Mouse (Mus musculus) adrenal gland, postnatal 14 days (tissue): ENCODE results near the gene Ltb4r2. TPM values are rescaled to one million over a fixed set of nuclear protein-coding genes. Genes with fewer than 3 reads are reported as not detected.

Source experiments
- DNase-seq: peaks from one replicate; pipeline ENCODE4 v3.0.0; 2021; ENCODE audit warnings: mixed read lengths
- total RNA-seq: library from RNA; stranded (reverse); gene quantifications from 2 replicates; pipeline ENCODE4 v1.2.3, GENCODE M21; 2021

The Ltb4r2 gene
- total RNA-seq, 1 experiment from 2014 or later, result 0.37 TPM

- DNase-seq, result peak; percentile 82
Observed at GRCm38 (mm10) chr14:55781310-55781709, 20.1 kb downstream of the Ltb4r2 start.

GRCm38 (mm10) chr14:55782361-55782960 lies 21.2 kb downstream of the Ltb4r2 start:
- DNase-seq, result no peak

GRCm38 (mm10) chr14:55783171-55783957 lies 22.1 kb downstream of the Ltb4r2 start:
- DNase-seq, result no peak

- DNase-seq, result no peak
Observed at GRCm38 (mm10) chr14:55783958-55784235, 22.7 kb downstream of the Ltb4r2 start, which contains the start of gene Adcy4. Adcy4 (minus strand) TSS chr14:55784095.

- DNase-seq, result no peak
Observed at GRCm38 (mm10) chr14:55785195-55785594, 24.0 kb downstream of the Ltb4r2 start.

GRCm38 (mm10) chr14:55787731-55788130 lies 26.5 kb downstream of the Ltb4r2 start:
- no peak for DNase-seq

GRCm38 (mm10) chr14:55788256-55789050 lies 27.2 kb downstream of the Ltb4r2 start, which contains the start of gene Ripk3:
Ripk3 (minus strand) TSS chr14:55788865.
- DNase-seq, result peak; percentile 55

GRCm38 (mm10) chr14:55793461-55793860 lies 32.2 kb downstream of the Ltb4r2 start:
- no peak for DNase-seq

GRCm38 (mm10) chr14:55793946-55794345 lies 32.7 kb downstream of the Ltb4r2 start:
- DNase-seq, result no peak

GRCm38 (mm10) chr14:55795380-55796163 lies 34.3 kb downstream of the Ltb4r2 start:
- no peak for DNase-seq

Other genes starting within 250 kb of the Ltb4r2 start
- not detected in 2 replicates for gene Nrl, start 236.4 kb upstream of the Ltb4r2 start, total RNA-seq
- 35.1 and 42.8 TPM in 2 replicates for gene Pck2, start 221.2 kb upstream of the Ltb4r2 start, total RNA-seq
- 99.9 and 118 TPM in 2 replicates for gene Dcaf11, start 201.4 kb upstream of the Ltb4r2 start, total RNA-seq
- 1.2 TPM in 1 of 2 replicates, not detected in the other for gene A730061H03Rik, start 201.0 kb upstream of the Ltb4r2 start, total RNA-seq
- 0.79 and 2.1 TPM in 2 replicates for gene Fitm1, start 185.8 kb upstream of the Ltb4r2 start, total RNA-seq
- gene Psme1, start 183.3 kb upstream of the Ltb4r2 start, total RNA-seq, result 316 and 330 TPM in 2 replicates
- 37.5 and 45.2 TPM in 2 replicates for gene Emc9, start 176.1 kb upstream of the Ltb4r2 start, total RNA-seq
- gene Psme2, start 170.3 kb upstream of the Ltb4r2 start, total RNA-seq, result 349 and 376 TPM in 2 replicates
- 24.8 and 37.7 TPM in 2 replicates for gene Rnf31, start 169.7 kb upstream of the Ltb4r2 start, total RNA-seq
- gene Irf9, start 157.9 kb upstream of the Ltb4r2 start, total RNA-seq, result 12.9 and 16.7 TPM in 2 replicates
- gene Rec8, start 143.4 kb upstream of the Ltb4r2 start, total RNA-seq, result 4.4 and 6.9 TPM in 2 replicates
- 78.2 and 105 TPM in 2 replicates for gene Ipo4, start 125.5 kb upstream of the Ltb4r2 start, total RNA-seq
- gene Gm49378, start 123.5 kb upstream of the Ltb4r2 start, total RNA-seq, result 2.4 and 3.9 TPM in 2 replicates
- 68.4 and 78.5 TPM in 2 replicates for gene Tm9sf1, start 117.6 kb upstream of the Ltb4r2 start, total RNA-seq
- 1.9 and 3.1 TPM in 2 replicates for gene Tssk4, start 111.2 kb upstream of the Ltb4r2 start, total RNA-seq
- 50.4 and 60.3 TPM in 2 replicates for gene Mdp1, start 100.9 kb upstream of the Ltb4r2 start, total RNA-seq
- 24.0 and 25.8 TPM in 2 replicates for gene Gmpr2, start 89.5 kb upstream of the Ltb4r2 start, total RNA-seq
- 297 and 307 TPM in 2 replicates for gene Nedd8, start 89.3 kb upstream of the Ltb4r2 start, total RNA-seq
- gene Tinf2, start 79.6 kb upstream of the Ltb4r2 start, total RNA-seq, result 26.1 and 27.4 TPM in 2 replicates
- gene Tgm1, start 47.5 kb upstream of the Ltb4r2 start, total RNA-seq, result 0.74 and 2.3 TPM in 2 replicates
- gene Rabggta, start 39.2 kb upstream of the Ltb4r2 start, total RNA-seq, result 19.5 and 21.1 TPM in 2 replicates
- 81.5 and 93.6 TPM in 2 replicates for gene Dhrs1, start 15.7 kb upstream of the Ltb4r2 start, total RNA-seq
- 15.9 and 16.2 TPM in 2 replicates for gene Nop9, start 15.7 kb upstream of the Ltb4r2 start, total RNA-seq
- gene Cideb, start 3.0 kb upstream of the Ltb4r2 start, total RNA-seq, result 1.7 and 22.1 TPM in 2 replicates
- gene Ltb4r1, start 4.5 kb downstream of the Ltb4r2 start, total RNA-seq, result 0.48 and 0.71 TPM in 2 replicates
- gene Adcy4, start 22.7 kb downstream of the Ltb4r2 start, total RNA-seq, result 14.3 and 17.3 TPM in 2 replicates
- 5.2 and 7.8 TPM in 2 replicates for gene Ripk3, start 27.4 kb downstream of the Ltb4r2 start, total RNA-seq
- gene Nfatc4, start 61.7 kb downstream of the Ltb4r2 start, total RNA-seq, result 23.8 and 31.2 TPM in 2 replicates
- 14.1 and 18.8 TPM in 2 replicates for gene Nynrin, start 92.6 kb downstream of the Ltb4r2 start, total RNA-seq
- gene Cbln3, start 123.0 kb downstream of the Ltb4r2 start, total RNA-seq, result 0.11 and 0.34 TPM in 2 replicates
- gene Khnyn, start 123.5 kb downstream of the Ltb4r2 start, total RNA-seq, result 19.2 and 23.8 TPM in 2 replicates
- gene Sdr39u1, start 138.9 kb downstream of the Ltb4r2 start, total RNA-seq, result 83.3 and 100 TPM in 2 replicates
- 4.3 and 5.9 TPM in 2 replicates for gene Cma1, start 183.2 kb downstream of the Ltb4r2 start, total RNA-seq
- gene Cma2, start 189.6 kb downstream of the Ltb4r2 start, total RNA-seq, result 0.70 TPM in 1 of 2 replicates, not detected in the other